Mouse (Mus musculus) testis, adult 2 months (tissue): ENCODE measurements around the gene Loxl3.

Experiments used
- CTCF ChIP-seq: fragments of 200-500 bp; IDR thresholded peaks from 2 replicates; pipeline ENCODE4 v1.5.1; 2012; ENCODE audit warnings: low read depth, mild to moderate bottlenecking, inconsistent platforms, low read length, moderate library complexity; ENCODE audit not compliant: control insufficient read depth, insufficient read depth, insufficient replicate concordance
- POLR2A ChIP-seq: fragments of 200-500 bp; IDR thresholded peaks from 2 replicates; pipeline ENCODE4 v1.6.1; 2012; ENCODE audit warnings: low read depth, mild to moderate bottlenecking, inconsistent platforms, low read length, moderate library complexity; ENCODE audit not compliant: control insufficient read depth

- TF ChIP-seq CTCF, result no peak
- TF ChIP-seq POLR2A, result no peak
These were observed 21.0 kb downstream of the Loxl3 start, which contains the start of gene Htra2 for GRCm38 (mm10) chr6:83054871-83055431.
